Mouse (Mus musculus) cerebellum, adult 2 months (tissue): ENCODE results near the gene Gm45623. TPM values are rescaled to one million over a fixed set of nuclear protein-coding genes. Genes with fewer than 3 reads are reported as not detected.

ENCODE experiments used
- DNase-seq, 2 experiments: peaks; one replicate each; pipeline ENCODE4 v3.0.0; 2021
- H3K27ac ChIP-seq: fragments of 200-500 bp; 2 replicates; pipeline ENCODE4 v1.5.1; 2012; ENCODE audit warnings: low read length, control low read depth, inconsistent platforms; ENCODE audit not compliant: insufficient read depth
- H3K27me3 ChIP-seq: fragments of 200-500 bp; 2 replicates; pipeline ENCODE4 v1.6.1; 2012; ENCODE audit warnings: inconsistent platforms, mild to moderate bottlenecking, low read length, moderate library complexity; ENCODE audit not compliant: control insufficient read depth, insufficient read depth
- H3K4me1 ChIP-seq: fragments of 200-500 bp; 2 replicates; pipeline ENCODE4 v1.6.1; 2011; ENCODE audit warnings: low read length; ENCODE audit not compliant: control insufficient read depth, insufficient read depth
- H3K4me3 ChIP-seq: fragments of 200-500 bp; replicated peaks from 2 replicates; pipeline ENCODE3; 2011; ENCODE audit warnings: mild to moderate bottlenecking, low read depth, low read length, control low read depth; ENCODE audit not compliant: insufficient read depth
- CTCF ChIP-seq: fragments of 200-500 bp; IDR thresholded peaks from 2 replicates; pipeline ENCODE4 v1.5.1; 2011; ENCODE audit warnings: low read depth, mild to moderate bottlenecking, control low read depth, low read length, moderate library complexity, borderline replicate concordance; ENCODE audit not compliant: insufficient read depth
- POLR2A ChIP-seq: fragments of 200-500 bp; IDR thresholded peaks from 2 replicates; pipeline ENCODE4 v1.6.1; 2011; ENCODE audit warnings: low read length, control low read depth, borderline replicate concordance; ENCODE audit not compliant: insufficient read depth
- WGBS: fragments of 180-500 bp; shearing (Covaris S2); methylation state at CpG from one replicate; pipeline ENCODE4 v1.1.7; 2018; 5-methylcytosine and 5-hydroxymethylcytosine counted together
- polyA plus RNA-seq: library from polyadenylated mRNA; depleted of rRNA; stranded (reverse); fragments of >200 nt; gene quantifications from 2 replicates; pipeline ENCODE4 v1.2.3, GENCODE M21; 2012; rRNA removed

The Gm45623 gene
- polyA plus RNA-seq: 1.3 and 1.6 TPM in 2 replicates

DNA sequence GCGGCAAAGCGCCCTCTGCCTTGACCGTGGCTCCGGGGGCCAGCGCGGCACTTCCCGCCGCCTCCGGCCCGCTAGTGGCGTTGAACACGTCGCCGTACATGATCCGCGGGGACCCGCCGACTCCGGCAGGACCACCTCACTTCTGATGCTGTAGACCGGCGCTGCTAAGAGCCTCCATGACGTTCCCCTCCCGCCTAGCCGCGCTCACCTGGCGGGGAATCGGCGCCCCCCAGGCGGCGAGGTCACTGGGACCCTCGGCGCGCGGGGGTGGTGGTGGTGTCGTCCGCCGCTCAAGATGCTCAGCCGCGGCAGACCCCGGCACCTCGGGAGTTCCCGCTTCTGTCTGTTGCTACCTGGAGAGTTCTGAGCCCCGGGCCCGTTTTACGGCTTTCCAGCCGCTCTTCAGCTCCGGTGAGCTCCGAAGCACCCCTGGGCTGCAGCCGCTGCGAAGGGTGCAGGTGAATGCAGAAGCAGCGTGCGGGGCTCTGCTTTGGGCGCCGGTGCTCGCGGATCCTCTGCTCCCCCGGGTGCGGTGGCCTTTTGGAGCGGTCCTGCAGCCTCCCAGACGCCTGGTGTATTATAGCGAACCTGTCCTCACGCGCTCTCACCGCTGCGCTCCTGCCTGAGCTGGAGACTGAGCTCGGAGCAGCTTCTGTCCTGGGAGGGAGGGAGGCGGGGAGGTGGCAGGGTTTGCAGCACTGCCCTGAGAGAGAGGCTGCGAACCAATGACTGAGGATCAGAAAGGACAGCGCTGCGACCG lies at the start of gene Gm45623:
Gene Gm45623 (minus strand): TSS at position 636 of the 760 bp plus-strand sequence.
- no peaks in the 10 kb centered on the region for H3K4me1 ChIP-seq
- WGBS: 1% methylated on average over 71 of the region's 71 CpGs
- no peak within 1 kb of the TSS for H3K27ac ChIP-seq
- DNase-seq: no peak
- H3K27me3 ChIP-seq: peaks cover 2% of the 10 kb centered on the region; the same call in 1 of the 2 replicates
- no peak for TF ChIP-seq POLR2A
- TF ChIP-seq CTCF: no peak
- H3K4me3 ChIP-seq: no peak within 1 kb of the TSS

DNA sequence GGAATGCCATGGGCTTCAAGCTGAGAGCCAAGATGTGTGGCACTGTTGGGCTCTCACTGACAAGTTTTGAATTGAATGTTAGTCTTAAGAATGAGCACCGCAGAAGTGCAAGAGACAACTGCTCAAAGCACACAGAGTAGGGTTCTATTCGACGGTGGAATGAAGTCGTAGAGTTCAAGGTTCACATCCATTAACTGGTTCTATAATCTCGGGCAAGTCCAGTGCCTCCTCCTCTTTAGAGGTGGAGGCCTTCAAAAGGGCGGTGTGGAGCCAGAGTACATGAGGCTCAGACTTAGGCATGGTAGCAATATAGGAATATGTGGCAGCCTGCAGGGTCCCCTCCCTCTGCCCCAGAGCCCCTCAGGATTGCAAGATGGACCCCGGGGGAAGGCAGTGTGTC lies 43.8 kb upstream of the Gm45623 start:
- no peak for DNase-seq
- 85% methylated on average over 7 of the region's 7 CpGs for WGBS
- Histone ChIP-seq H3K4me3 (no peak overlapping the region), H3K4me1 (peaks cover 3% of the 10 kb centered on the region; the same call in 1 of the 2 replicates), H3K27me3 (no peaks in the 10 kb centered on the region), H3K27ac (no peak overlapping the region)
- TF ChIP-seq POLR2A (no peak), CTCF (no peak)

- WGBS: 25% methylated on average over 7 of the region's 7 CpGs
- H3K4me3 ChIP-seq: no peak overlapping the region
- peaks cover 3% of the 10 kb centered on the region; the same call in 1 of the 2 replicates for H3K4me1 ChIP-seq
- no peak for DNase-seq
- H3K27ac ChIP-seq: no peak overlapping the region
- no peaks in the 10 kb centered on the region for H3K27me3 ChIP-seq
- TF ChIP-seq CTCF: no peak
- TF ChIP-seq POLR2A: no peak
Measured at GRCm38 (mm10) chr13:56795501-56795900, 41.9 kb upstream of the Gm45623 start.

DNA sequence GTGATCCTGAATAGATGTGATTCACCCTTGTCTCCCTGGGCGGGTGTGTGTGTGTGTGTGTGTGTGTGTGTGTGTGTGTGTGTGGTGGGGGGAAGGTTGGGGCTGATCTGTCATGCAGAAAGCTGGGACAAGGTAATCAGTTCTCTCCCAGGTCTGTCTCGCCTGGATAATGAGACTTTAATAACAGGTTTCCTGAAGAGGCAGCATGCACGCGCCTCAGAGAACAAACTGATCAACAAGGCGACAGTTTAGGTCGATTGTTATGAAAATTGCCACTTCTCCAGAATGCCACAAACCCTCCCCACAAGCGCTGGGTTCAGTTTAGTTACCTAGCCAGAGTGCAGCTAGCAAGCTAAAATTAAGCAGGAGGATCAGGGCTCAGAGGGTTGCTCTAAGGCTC lies 40.8 kb upstream of the Gm45623 start:
- TF ChIP-seq POLR2A (no peak), CTCF (no peak)
- 79% methylated on average over 7 of the region's 7 CpGs for WGBS
- no peak for DNase-seq
- no peak overlapping the region for H3K27ac ChIP-seq
- no peaks in the 10 kb centered on the region for H3K27me3 ChIP-seq
- H3K4me3 ChIP-seq: no peak overlapping the region
- H3K4me1 ChIP-seq: peaks cover 3% of the 10 kb centered on the region; the same call in 1 of the 2 replicates

- WGBS: 93% methylated on average over 3 of the region's 3 CpGs
- Histone ChIP-seq H3K27ac (no peak overlapping the region), H3K27me3 (no peaks in the 10 kb centered on the region), H3K4me3 (no peak overlapping the region), H3K4me1 (peaks cover 3% of the 10 kb centered on the region; the same call in 1 of the 2 replicates)
- no peak for TF ChIP-seq POLR2A
- no peak for TF ChIP-seq CTCF
- DNase-seq: no peak
Measured at GRCm38 (mm10) chr13:56792844-56793243, 39.2 kb upstream of the Gm45623 start.

DNA sequence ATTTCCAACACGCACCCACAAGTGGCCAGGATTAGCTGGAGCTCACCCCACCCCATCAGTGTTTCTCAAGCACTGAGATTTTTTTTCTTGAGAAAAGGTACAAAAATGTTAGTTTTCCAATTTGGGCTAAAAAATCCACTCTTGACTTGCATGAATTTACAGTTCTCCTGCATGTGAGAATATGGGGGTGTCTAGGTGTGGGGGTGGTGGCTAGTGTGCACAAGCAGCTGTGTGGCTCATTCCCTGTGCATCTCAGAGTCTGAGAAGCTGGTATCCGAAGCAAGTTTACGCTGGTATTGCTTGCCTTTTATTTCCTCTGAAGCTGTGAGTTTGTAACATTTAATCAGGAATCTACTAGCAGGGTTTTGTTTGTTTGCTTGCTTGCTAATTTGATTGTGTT lies 37.1 kb upstream of the Gm45623 start:
- Histone ChIP-seq H3K4me1 (peaks cover 3% of the 10 kb centered on the region; the same call in 1 of the 2 replicates), H3K27ac (no peak overlapping the region), H3K27me3 (no peaks in the 10 kb centered on the region), H3K4me3 (no peak overlapping the region)
- 97% methylated on average over 3 of the region's 3 CpGs for WGBS
- DNase-seq: no peak
- TF ChIP-seq CTCF: no peak
- no peak for TF ChIP-seq POLR2A

DNA sequence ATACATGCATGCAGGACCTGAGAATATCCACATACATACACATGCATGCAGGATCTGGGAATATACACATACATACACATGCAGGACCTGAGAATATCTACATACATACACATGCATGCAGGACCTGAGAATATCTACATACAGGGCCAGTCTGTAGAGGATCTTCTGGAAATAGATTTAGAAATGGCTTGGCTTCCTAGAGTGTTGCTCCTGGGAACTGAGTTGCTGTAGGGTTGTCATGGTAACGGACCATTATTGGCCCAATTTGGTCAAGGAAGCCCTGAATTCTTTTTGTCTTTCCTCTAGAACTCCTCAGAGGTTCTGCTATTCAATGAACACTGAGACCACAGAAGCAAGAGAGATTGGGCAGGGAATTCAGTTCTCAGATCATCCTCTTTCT lies 29.0 kb upstream of the Gm45623 start:
- Histone ChIP-seq H3K4me3 (no peak overlapping the region), H3K27ac (no peak overlapping the region), H3K27me3 (no peaks in the 10 kb centered on the region), H3K4me1 (no peaks in the 10 kb centered on the region)
- no peak for TF ChIP-seq CTCF
- 83% methylated on average over 1 of the region's 1 CpGs for WGBS
- no peak for DNase-seq

- Histone ChIP-seq H3K4me1 (no peaks in the 10 kb centered on the region), H3K4me3 (no peak overlapping the region), H3K27ac (no peak overlapping the region), H3K27me3 (no peaks in the 10 kb centered on the region)
- DNase-seq: no peak
- TF ChIP-seq POLR2A (no peak), CTCF (no peak)
- 89% methylated on average over 3 of the region's 3 CpGs for WGBS
Measured at GRCm38 (mm10) chr13:56781697-56782096, 28.1 kb upstream of the Gm45623 start.
